Mouse (Mus musculus): ENCODE results near the gene Alpk1.

GRCm38 (mm10) chr3:127630190-127630589, 150.1 kb downstream of the Alpk1 start:
- no peak for TF ChIP-seq CTCF (IDR thresholded peaks at IDR 0.05; ENCODE audit: borderline replicate concordance, insufficient read depth, low read depth, low read length)
- no peak for TF ChIP-seq POLR2A (IDR thresholded peaks at IDR 0.05; ENCODE audit: borderline replicate concordance, insufficient read depth, low read length)
